Mouse (Mus musculus) kidney, adult 2 months (tissue): ENCODE results near the gene Riok1.

Experiments used
- CTCF ChIP-seq: fragments of 200-500 bp; conservative IDR thresholded peaks from 2 replicates; pipeline ENCODE4 v1.5.1; 2011; ENCODE audit warnings: low read depth, mild to moderate bottlenecking, control low read depth, low read length, moderate library complexity, mixed read lengths; ENCODE audit not compliant: insufficient read depth, insufficient read length
- POLR2A ChIP-seq: fragments of 200-500 bp; IDR thresholded peaks from one replicate; pipeline ENCODE4 v1.6.1; 2011; ENCODE audit warnings: low read depth, low read length, control low read depth

- no peak for TF ChIP-seq POLR2A
- TF ChIP-seq CTCF: no peak
Observed at GRCm38 (mm10) chr13:38109081-38109480, 72.3 kb downstream of the Riok1 start.
